In the genomic region with DNA sequence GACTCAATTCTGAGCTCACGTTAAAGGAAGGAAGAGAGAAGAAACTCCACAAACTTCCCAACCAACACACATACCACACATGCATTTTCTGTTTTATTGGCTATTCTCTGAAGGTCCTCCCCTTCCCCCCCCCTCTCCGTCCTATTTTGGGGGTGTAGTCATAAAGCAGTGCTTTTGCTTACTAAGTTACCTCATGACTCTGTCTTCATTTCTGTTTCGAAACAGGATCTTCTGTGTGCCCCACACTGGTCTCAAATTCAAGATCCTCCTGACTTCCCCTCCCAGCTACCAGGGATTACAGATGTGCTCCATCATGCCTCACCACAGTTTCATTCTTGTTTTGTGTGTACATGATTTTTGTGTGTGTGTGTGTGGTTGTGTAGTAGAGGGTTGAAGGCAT, we compare ENCODE assay signal across 29 mouse cellular contexts. TPM values are rescaled to one million over a fixed set of nuclear protein-coding genes. Genes with fewer than 3 reads are reported as not detected.
DNase-seq lines count a peak whose midpoint lies in the region; ATAC-seq and TF ChIP-seq lines count a peak whose summit lies in the region.
"Had no signal": no experiment of that assay in that cellular context is flagged by ENCODE, and none has a peak within 500 bp of the region (broad histone marks: within the 10 kb centered on the region; RNA-seq: fewer than 3 reads in every experiment).

No protein-coding gene starts in this region.

- TF ChIP-seq CTCF in bone marrow macrophage, adult 2 months (IDR thresholded peaks at IDR 0.05; ENCODE audit: low read depth, low read length): no peak

- DNase-seq in liver (no peak), 416B (ENCODE audit: low read depth) (peak; percentile 80)
- no peak for DNase-seq in ovary, postnatal 10 days (ENCODE audit: low spot score)
- DNase-seq in right cerebral cortex, postnatal 4 days: no peak
- no peak for DNase-seq in right cerebral cortex, postnatal 36 days (ENCODE audit: low spot score in 2 of 2)
- DNase-seq: adrenal gland, adult 2 months; adrenal gland, postnatal 36 days; cerebellum, adult 8-10 months; cerebellum, postnatal 36 days; embryo, embryonic 11 days; gastrocnemius, postnatal 25 days; heart, postnatal 10 days; kidney, adult 2 months; kidney, postnatal 4 days; lung, embryonic 14.5 days; right cerebral cortex, adult 18-20 months had no signal

- no peak for ATAC-seq in liver, embryonic 12.5 days
- peak; percentile 63 for ATAC-seq in megakaryocyte, adult 5-6 weeks (ENCODE audit: poor library complexity, severe bottlenecking)
- ATAC-seq: activated CD4-positive, CD25-positive, alpha-beta regulatory T cell, adult 4 months; CD4-positive, CD25-positive, alpha-beta regulatory T cell, adult 4 months; forebrain, embryonic 14.5 days; midbrain, embryonic 15.5 days had no signal

- H3K27me3 ChIP-seq in liver, embryonic 12.5 days (replicated peaks): no peaks in the 10 kb centered on the region
- H3K27me3 ChIP-seq: embryonic facial prominence, embryonic 12.5 days; heart, embryonic 13.5 days; hindbrain, embryonic 15.5 days; limb, embryonic 13.5 days; midbrain, embryonic 15.5 days; stomach, embryonic 15.5 days had no signal

- H3K4me2 ChIP-seq in liver, embryonic 12.5 days: no peak overlapping the region
- H3K4me2 ChIP-seq: embryonic facial prominence, embryonic 12.5 days; heart, embryonic 13.5 days; hindbrain, embryonic 15.5 days; limb, embryonic 13.5 days; lung, embryonic 14.5 days; midbrain, embryonic 15.5 days; stomach, embryonic 15.5 days had no signal

- no peaks in the 10 kb centered on the region for H3K9me3 ChIP-seq in liver, embryonic 12.5 days (replicated peaks)
- H3K9me3 ChIP-seq: embryonic facial prominence, embryonic 12.5 days; heart, embryonic 13.5 days; hindbrain, embryonic 10.5 days; hindbrain, embryonic 15.5 days; limb, embryonic 13.5 days; midbrain, embryonic 15.5 days; stomach, embryonic 15.5 days had no signal

- no peak overlapping the region for H3K4me3 ChIP-seq in liver, embryonic 12.5 days
- peak overlapping the region; percentile 58 for H3K4me3 ChIP-seq in bone marrow macrophage, adult 2 months (ENCODE audit: insufficient read depth, low read length)
- H3K4me3 ChIP-seq: embryonic facial prominence, embryonic 12.5 days; heart, embryonic 13.5 days; hindbrain, embryonic 10.5 days; hindbrain, embryonic 15.5 days; limb, embryonic 13.5 days; midbrain, embryonic 15.5 days; stomach, embryonic 15.5 days had no signal

- 62% methylated on average over 3 of the region's 3 CpGs for WGBS in liver, embryonic 12.5 days (ENCODE audit: insufficient replicate concordance)

- no peak for TF ChIP-seq POLR2A in bone marrow macrophage, adult 2 months (IDR thresholded peaks at IDR 0.05; ENCODE audit: borderline replicate concordance, low read depth, low read length)

- H3K4me1 ChIP-seq in liver, embryonic 12.5 days: peaks cover 61% of the 10 kb centered on the region
- peaks cover 19% of the 10 kb centered on the region for H3K4me1 ChIP-seq in bone marrow macrophage, adult 2 months (ENCODE audit: control insufficient read depth, insufficient read depth, low read length)

- no peak overlapping the region; the same call in 1 of the 2 replicates for H3K9ac ChIP-seq in liver, embryonic 12.5 days
- H3K9ac ChIP-seq: embryonic facial prominence, embryonic 12.5 days; heart, embryonic 13.5 days; hindbrain, embryonic 15.5 days; limb, embryonic 13.5 days; lung, embryonic 14.5 days; midbrain, embryonic 15.5 days; stomach, embryonic 15.5 days had no signal

- peak overlapping the region; percentile 5; the same call in 1 of the 2 replicates for H3K27ac ChIP-seq in liver, embryonic 12.5 days
- H3K27ac ChIP-seq in bone marrow macrophage, adult 2 months (ENCODE audit: insufficient read depth, low read depth, low read length): peak overlapping the region; percentile 99
- H3K27ac ChIP-seq: embryonic facial prominence, embryonic 12.5 days; heart, embryonic 13.5 days; hindbrain, embryonic 10.5 days; hindbrain, embryonic 15.5 days; limb, embryonic 13.5 days; midbrain, embryonic 15.5 days; stomach, embryonic 15.5 days had no signal

- no peaks in the 10 kb centered on the region for H3K36me3 ChIP-seq in liver, embryonic 12.5 days
- H3K36me3 ChIP-seq: embryonic facial prominence, embryonic 12.5 days; heart, embryonic 13.5 days; hindbrain, embryonic 10.5 days; hindbrain, embryonic 15.5 days; limb, embryonic 13.5 days; midbrain, embryonic 15.5 days; stomach, embryonic 15.5 days had no signal

RNA-seq across cellular contexts. Expression of a gene that starts 4.8 kb away (rescaled TPM):
- 8.0 and 8.3 TPM in 2 replicates for polyA plus RNA-seq in liver, embryonic 12.5 days (2016; fragmentation: Nextera tagmentation; extraction: Ambion mirVana)
- 125 and 135 TPM in 2 replicates for polyA plus RNA-seq in bone marrow macrophage, adult 2 months (2012; ENCODE audit: insufficient read depth, insufficient read length, missing spikeins)
- 17.9 and 21.3 TPM in 2 replicates for total RNA-seq in megakaryocyte, adult 5-6 weeks (2015)
- total RNA-seq in megakaryocyte, adult 5-6 weeks (2017): 16.4 and 17.1 TPM in 2 replicates

RNA-seq across cellular contexts. Expression of a gene that starts 18.7 kb away (rescaled TPM):
- 208 and 214 TPM in 2 replicates for polyA plus RNA-seq in liver, embryonic 12.5 days (2016; fragmentation: Nextera tagmentation; extraction: Ambion mirVana)
- 34.9 and 45.8 TPM in 2 replicates for polyA plus RNA-seq in bone marrow macrophage, adult 2 months (2012; ENCODE audit: insufficient read depth, insufficient read length, missing spikeins)
- total RNA-seq in megakaryocyte, adult 5-6 weeks (2015): 61.9 and 62.0 TPM in 2 replicates
- total RNA-seq in megakaryocyte, adult 5-6 weeks (2017): 80.3 and 85.5 TPM in 2 replicates

RNA-seq across cellular contexts. Expression of a gene that starts 56.5 kb away (rescaled TPM):
- polyA plus RNA-seq in liver, embryonic 12.5 days (2016; fragmentation: Nextera tagmentation; extraction: Ambion mirVana): 23.7 and 23.8 TPM in 2 replicates
- polyA plus RNA-seq in bone marrow macrophage, adult 2 months (2012; ENCODE audit: insufficient read depth, insufficient read length, missing spikeins): 10.0 and 12.1 TPM in 2 replicates
- total RNA-seq in megakaryocyte, adult 5-6 weeks (2015): 31.1 and 39.0 TPM in 2 replicates
- 11.8 and 16.7 TPM in 2 replicates for total RNA-seq in megakaryocyte, adult 5-6 weeks (2017)

RNA-seq across cellular contexts. Expression of a gene that starts 56.9 kb away (rescaled TPM):
- 39.2 and 41.1 TPM in 2 replicates for polyA plus RNA-seq in liver, embryonic 12.5 days (2016; fragmentation: Nextera tagmentation; extraction: Ambion mirVana)
- 25.5 and 28.4 TPM in 2 replicates for polyA plus RNA-seq in bone marrow macrophage, adult 2 months (2012; ENCODE audit: insufficient read depth, insufficient read length, missing spikeins)
- 28.4 and 34.4 TPM in 2 replicates for total RNA-seq in megakaryocyte, adult 5-6 weeks (2015)
- total RNA-seq in megakaryocyte, adult 5-6 weeks (2017): 49.6 and 56.6 TPM in 2 replicates

Comparison
In these comparisons a context has a peak if more than half of its experiments do, and no peak if none do; other contexts are left out.
1. RNA of a gene that starts 4.8 kb away (polyA plus RNA-seq): 125 to 135 TPM in bone marrow macrophage, adult 2 months; 8.0 to 8.3 TPM in liver, embryonic 12.5 days; every median in the first group is over 10 times any median in the second.